Mouse (Mus musculus): Measurements from ENCODE around the gene Vmn1r188.

DNA sequence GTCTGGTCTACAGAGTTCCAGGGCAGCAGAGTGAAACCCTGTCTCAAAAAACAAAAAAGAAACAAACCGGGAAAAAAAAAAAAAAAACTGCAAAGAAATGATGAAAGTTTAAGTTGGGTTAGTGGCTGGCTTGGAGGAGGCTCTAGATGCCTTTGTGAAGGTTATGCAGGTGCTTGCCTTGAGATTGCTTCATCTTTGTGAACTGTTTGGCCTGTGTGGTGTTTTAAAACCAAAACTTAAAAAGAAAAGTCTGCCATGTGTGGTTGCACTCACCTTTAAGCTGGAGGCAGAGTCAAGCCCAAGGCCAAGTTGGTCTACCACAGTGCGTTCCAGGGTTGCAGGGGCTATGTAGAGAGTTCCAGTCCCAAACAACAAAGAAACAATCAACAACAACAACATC is 35.2 kb upstream of the Vmn1r188 start:
- TF ChIP-seq POLR2A (IDR thresholded peaks at IDR 0.05; ENCODE audit: extremely low read depth, insufficient read depth, low read length) (no peak), CTCF (IDR thresholded peaks at IDR 0.05; ENCODE audit: extremely low read depth, insufficient read depth, low read length) (no peak)

Data from cortical plate, adult 2 months (tissue).